Mouse (Mus musculus) MEL-GATA-1-ER (cell line): ENCODE data around the gene Nepn.
"Not testable (repeated sequence)": the region's sequence is repeated elsewhere in the genome, so short reads cannot be mapped to it uniquely, and the experiment has no call there.

Experiments
- DNase-seq: peaks from one replicate; pipeline ENCODE4 v3.0.0-alpha.2; 2012; ENCODE audit warnings: low read depth; ENCODE audit errors: extremely low read depth

Gene Nepn

DNA sequence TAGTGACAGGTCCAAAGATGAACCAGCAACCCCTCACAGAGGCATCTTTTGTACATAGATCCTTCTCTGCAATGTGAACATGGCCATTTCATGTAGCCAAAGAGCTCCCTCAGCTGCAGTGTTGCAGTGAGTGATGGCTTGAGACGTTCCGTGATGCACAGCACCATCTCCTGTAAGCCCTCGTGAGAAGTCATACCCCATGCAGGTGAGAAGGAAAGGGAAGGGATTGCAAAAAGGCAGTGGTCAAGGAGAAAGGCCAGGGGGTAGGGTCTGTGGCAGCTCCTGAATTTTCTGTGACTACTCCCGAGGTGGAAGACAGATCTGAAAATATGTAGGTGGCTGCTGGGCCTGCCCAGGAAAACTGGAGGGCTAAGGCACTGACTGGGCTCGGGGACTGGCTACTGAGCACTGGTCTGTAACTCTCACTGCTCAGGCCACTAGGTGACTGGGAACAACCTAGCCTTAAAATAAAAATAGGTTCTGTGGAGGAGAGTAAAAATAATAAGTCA, at the start of gene Nepn:
Nepn (plus strand) TSS at position 51 of the 509 bp plus-strand sequence.
- DNase-seq = no peak

DNA sequence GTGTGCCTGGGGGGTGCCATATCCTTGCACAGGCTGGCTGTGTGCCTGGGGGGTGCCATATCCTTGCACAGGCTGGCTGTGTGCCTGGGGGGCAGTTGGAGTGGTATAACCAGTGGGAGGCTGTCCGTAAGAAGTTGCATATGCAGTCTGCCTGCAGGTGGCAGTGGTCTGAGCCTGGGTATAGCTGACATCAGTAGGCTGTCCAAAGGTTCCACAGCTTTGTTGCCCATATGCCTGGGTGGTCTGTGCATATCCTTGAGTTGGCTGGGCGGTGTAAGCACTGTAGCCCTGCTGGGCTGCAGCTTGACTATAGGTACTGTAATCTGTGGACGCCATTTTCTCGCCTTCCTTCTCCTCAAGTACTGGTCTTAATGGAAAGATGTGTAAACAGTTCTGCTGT, 45.4 kb upstream of the Nepn start:
- not testable (repeated sequence) for DNase-seq

DNA sequence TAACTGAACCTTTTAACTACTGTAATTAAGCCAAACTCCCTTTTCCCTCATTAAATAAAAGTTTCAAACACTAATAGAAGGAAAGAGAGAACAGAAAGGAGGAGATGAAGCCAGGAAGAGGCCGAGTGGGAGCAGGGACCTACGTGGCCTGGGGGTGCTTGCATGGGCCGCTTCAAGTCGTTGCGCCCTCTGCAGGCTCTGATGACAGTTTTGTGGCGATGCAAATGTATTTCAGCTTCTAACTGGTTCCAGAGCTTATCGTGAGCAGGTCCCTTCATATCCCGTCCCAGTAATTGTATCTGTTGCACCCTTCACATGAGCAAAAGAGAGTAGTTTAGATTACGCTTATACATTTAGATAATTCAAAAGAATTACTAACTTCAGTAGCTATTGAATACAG, 35.6 kb upstream of the Nepn start:
- DNase-seq = no peak

DNA sequence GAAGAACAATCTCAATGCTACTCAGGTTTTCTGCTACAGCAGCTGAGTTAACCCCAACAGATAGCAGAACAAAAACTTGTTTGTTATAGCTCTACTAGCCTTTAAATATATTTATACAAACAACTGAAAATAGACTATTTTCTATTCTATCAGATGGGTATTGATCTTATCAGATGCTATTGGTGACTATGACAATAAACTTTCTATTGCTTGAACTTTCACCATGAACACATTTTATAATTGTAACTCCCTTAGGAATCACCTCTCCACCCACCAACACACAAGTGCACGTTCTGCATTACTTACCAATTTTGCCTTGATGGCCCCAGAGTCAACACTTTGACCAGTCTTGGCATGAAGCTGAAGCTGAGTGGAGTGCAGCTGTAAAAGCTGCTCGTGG, 30.3 kb upstream of the Nepn start, which contains the start of gene Gm26741:
Gm26741 (plus strand) TSS at position 301 of the 400 bp plus-strand sequence.
- DNase-seq = no peak

DNA sequence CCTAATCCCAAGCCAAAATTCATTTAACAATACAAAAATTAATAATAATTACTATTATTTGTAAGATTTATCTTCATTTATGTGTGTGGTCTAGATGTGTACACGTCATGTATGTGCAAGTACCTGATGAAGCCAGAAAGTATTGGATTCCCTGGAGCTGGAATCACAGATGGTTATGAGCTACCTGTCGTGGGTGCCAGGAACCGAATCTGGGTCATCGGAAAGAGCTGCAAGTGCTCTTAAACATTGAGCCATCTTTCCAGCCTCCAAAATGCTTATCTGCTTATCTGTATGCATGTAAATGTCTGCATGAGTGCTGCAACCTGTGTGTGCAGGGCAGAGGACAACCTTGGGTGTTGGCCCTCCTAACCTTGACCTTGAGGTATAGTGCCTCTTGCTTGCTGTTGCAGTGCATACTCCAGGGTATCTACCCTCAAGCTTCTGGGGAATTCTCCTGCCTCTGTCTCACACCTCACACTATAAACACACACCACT, 28.5 kb upstream of the Nepn start:
- DNase-seq = no peak

DNA sequence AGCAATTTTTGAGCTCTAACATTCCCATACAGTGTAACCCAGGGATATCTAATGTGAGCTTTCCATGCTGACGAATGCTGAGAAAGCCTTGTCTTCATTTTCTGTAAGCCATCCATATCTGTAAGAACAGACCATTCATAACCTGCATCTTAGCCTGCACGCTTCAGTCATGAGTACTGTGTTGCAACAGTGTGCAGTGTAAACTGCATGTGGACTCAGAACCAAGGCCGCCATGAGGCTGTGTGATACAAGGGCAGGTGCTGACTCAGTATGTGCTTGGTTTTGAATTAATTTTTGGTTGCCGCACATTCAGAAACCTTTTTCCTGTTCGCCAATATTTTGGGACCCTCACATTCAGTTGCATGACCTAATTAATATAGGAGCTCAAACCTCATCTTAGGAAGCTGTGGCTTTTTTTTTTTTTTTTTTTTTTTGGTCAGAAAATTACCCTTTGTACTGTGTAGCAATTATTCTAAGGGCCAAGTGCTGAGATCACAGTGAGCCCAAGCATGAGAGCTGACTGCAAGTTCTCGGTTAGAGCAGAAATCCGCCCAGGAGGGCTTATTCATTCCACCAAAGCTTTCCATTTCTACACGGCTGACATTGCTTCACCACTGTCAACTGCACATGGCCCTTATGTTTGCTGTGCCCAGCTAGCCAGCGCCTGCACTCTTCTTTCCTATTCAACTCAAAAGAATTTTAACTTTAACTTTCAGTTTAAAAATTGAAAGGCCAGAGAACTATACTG, 27.7 kb upstream of the Nepn start:
- no peak for DNase-seq

DNA sequence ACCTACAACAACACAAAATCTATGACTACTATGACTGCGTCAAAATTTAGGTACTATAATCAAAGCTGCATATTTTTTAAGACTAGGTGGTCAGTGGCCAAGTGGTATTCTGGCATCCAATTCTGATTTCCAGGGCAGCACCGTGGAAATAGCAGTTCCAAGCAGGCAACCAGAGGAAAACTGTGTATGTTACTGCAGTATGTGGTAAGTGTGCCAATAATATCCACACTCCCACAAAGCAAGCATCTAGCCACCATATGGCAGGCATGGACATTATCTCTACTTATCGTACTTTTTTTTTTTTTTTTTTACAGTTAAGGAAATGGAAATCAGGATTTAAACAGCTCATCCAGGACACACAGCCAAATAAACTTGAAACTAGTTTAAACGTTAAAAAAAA, 20.4 kb upstream of the Nepn start:
- no peak for DNase-seq

DNA sequence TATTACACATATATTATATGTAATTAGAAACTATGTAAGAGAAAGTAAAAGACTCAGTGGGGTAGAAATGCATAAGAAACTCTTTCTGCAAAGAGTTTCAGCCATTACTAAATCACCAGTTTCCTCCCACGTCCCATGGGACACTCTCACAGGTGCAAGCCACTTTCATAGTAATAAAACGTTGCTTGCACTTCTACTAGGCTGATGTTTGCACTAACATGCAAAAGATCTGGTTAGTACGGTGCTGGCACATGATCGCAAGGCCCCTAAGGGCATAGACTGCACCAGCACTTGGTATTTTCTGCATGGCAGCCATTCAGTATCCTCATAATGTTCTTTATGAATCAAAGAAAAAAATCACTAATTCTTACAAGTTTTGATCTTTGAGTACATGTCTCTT, 14.9 kb upstream of the Nepn start:
- no peak for DNase-seq

DNA sequence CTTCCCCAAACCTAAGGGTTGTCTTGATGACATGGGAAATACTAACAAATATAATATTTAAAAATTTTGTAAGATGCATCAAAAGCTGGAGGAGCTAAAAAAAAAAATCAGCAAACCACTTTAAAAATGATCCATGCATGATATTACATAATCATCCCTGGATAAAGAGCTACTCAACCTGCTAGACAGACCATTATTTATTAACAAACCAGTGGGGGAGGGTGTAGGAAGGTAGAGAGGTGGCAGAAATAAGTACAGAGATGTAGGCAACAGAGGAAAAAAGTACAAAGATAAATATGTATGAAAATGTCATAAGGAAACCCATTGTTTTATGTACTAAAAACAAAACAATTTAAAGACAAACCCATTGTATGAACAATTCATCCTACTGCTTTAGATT, 14.1 kb upstream of the Nepn start:
- DNase-seq = no peak

DNA sequence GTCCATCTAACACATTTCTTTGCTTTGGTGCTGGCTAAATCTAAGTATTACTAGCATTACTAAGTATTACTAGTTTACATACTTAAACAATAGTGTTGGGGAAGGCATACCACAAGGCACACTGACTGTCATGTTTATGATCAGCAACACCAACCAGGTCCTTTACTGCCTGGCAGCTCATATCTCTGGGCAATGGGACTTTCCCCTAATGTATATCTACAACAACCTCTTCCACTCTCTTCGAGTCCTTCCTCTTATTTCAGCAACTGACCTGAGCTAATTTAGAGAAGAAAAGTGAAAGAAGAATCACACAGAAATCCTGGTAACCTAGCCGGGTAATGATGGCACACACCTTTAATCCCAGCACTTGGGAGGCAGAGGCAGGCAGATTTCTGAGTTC, 12.3 kb upstream of the Nepn start:
- DNase-seq = peak; percentile 59

DNA sequence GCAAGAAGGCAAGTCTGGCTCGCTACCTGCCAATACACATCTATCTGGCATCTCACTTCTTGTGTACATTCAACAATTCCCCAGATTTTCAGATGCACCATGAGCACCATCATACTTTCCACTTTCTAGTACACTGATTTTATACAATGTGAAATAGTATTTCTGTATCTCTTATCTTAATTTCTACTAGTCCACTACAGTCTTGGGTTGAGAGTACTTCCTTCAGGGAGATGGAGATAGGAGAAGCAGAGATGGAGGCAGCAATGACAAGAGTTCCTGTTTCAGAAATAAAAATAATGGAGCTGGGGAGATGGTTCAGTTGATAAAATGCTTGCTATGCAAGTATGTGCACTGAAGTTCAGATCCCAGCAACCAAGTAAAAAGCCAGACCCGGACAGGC, 11.0 kb upstream of the Nepn start:
- DNase-seq = no peak

DNA sequence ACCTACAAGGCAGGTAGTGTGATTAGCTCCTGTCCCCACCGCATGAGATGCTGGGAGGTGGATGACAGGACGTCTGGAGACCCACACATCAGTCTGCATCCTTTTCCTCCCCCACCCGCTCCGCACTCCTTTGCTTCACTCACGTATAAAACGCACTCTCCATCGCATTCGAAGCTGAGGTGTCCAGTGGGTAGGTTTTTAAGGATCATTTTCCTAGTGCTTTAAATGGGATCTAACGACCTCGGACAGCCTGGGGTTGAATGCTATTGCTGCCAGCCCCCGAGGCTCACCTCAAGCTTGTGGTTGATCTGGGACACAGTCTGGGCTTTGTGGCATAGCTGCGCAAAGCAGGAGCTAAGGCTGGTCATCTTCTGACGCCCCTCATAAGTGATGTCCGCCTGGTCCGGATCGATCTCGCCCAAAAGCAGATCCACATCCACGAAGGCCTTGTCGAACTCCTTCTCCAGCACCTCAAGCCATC, 7.4 kb upstream of the Nepn start:
- DNase-seq = no peak

DNA sequence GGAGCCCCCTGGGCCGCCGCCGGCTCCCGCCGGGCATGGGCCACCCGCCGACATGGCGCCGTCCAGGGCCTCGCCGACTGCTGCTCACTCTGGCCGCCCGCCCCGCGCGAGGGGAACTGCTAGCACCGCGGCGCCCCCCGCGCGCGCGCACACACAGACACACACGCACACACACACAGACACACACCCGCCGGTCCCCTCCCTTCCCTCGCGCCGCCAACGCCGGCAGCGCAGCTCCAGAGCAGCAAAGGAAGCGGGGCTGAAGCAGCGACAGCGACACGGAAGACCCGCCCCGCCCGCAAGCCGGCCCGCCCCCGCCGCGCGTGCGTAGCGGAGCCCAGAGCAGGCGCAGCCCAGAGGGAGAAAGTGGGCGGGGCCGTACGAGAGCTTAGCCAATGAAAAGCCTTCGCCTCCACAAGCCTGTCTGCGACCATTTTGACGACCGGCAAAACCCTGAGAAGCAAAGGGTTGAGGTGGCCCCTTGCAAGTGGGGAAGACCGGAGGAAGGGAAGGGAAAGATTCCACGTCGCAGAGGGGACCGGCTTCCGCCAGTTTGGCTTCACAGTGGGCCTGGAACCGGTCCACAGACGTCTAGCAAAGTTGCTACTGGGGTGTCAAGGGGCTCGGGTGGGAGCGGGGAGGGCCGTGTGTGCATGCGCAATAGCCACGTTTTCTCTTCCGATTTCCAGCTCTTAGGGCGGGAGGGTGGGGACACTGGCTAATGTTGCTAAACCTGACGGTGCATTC, 6.8 kb upstream of the Nepn start, which contains the start of gene Gopc:
Gopc (minus strand) TSS at position 280 of the 747 bp plus-strand sequence.
- DNase-seq = peak; percentile 89

DNA sequence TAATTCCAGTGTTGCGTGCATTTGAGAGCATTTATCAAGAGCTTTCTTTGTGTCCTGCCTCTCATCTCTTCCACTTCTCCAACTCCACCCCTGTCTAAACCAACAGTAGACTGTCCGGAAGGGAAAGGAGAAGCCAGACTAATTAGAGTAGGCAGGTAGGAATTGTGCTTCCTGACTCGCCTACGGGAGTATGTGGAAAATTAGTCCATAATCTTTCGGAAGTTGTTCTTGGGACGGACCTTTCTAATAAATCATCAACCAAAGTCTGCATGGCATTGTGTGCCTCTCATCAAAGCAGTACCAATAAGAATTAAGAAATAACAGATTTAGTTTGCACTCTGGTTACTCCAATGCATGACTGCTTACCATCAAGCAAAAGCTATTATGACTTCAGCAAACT, 5.8 kb upstream of the Nepn start:
- no peak for DNase-seq

DNA sequence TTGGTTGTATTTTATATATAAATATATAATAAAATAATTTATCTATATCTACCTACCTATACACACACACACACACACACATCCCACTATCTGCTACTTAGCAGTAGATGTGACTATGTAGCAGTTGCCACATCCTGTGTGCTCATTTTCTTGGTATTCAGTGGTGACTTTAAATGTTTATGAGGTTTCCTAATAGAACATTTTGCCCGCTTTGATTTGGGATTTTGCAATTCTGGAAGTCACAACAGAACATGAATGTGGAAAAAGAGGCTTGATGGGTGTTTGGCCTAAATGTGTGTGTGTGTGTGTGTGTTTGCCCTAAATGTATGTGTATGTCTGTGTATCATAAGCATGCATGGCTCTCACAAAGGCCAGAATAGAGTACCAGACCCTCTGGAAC, 5.2 kb upstream of the Nepn start:
- DNase-seq = no peak

DNA sequence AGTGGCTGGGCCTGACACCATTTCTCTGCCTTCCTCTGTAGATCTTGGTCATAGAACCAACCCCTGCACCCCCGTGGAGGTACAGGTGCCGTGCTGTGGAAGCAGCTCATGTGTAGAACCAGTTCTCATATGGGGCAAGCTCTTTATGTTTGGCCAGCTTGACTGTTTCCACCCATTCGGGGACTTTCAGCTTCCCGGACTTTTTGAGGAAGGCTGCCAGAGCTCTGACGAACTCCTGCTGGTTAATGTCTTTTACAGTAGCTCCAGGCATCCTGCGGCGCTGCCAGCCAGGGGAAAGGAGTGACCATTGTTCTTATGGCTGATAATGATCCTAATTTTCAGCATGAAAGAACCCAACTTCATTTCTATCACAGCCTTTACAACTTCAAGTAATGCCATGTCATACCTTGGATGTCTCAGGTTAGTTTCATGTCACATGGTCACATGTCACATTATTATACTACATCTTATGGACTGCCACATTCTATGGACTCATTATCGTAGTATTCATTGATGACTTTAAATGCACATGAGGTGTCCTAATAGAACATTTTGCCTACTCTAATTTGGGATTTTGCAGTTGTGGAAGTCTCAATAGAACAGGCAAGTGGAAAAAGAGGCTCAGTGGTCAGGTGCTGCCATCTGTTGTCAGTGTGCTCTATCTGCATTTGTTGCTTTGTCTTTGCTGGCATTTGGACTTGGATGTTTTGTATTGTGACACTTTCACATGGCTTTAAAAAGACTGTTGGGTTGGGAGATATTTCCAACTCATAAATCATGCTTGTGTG, 3.8 kb upstream of the Nepn start:
- no peak for DNase-seq

DNA sequence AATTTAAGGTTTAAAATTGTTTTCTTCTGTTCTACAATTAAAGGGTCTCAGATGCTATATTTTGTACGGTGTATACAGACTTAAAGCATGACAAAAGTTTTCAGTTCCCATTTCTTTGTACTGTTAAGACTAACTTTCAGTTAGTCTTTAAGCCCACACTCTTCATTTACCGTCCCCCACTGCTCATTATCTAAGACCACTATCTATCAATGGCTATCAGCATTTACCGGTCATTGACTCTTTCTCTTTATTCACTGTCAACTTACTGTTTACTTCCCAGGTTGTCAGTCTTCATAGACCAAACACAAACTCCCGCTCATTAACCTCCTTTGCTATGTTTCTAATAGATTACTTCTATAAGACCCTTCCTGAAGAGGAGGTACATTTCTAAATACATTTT, 1.6 kb upstream of the Nepn start:
- no peak for DNase-seq

DNA sequence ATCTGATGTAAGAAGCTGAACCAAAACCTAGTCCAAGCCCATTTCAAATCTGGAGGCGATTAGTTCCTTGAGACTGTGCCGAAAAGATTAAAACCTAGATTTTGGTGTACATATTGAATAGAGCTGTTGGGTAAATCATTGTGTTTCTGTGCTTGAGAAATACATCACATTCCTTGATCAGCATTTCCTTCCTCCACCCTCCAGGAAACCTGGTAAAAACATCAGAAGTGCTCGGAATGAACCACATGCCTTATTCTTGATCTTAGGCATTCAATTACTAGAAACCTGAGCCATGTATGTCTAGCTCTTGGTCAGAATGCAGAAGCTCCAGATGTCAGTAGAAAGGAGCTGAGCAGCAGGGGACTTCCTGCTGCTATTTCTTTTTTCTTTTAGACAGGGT, 666 bp downstream of the Nepn start:
- DNase-seq = no peak

DNA sequence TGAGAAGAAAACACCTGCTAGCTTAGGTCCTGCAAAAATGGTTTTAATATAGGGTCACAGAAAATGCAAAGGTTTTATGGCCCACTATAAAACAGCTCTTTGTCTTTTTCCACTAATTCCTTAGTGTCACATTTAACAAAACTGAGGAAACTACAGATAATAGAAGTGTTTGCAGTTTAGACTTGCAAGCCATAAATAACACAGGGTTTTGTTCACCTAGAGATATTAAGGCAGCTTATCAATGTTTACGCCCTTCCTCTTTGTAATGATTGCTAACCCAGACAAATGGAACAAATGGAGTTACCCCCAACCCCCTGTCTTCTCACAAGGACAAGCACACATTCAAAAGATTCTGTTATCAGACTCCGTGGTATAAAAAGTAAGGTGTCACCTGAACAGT, 2.4 kb downstream of the Nepn start:
- DNase-seq = no peak

DNA sequence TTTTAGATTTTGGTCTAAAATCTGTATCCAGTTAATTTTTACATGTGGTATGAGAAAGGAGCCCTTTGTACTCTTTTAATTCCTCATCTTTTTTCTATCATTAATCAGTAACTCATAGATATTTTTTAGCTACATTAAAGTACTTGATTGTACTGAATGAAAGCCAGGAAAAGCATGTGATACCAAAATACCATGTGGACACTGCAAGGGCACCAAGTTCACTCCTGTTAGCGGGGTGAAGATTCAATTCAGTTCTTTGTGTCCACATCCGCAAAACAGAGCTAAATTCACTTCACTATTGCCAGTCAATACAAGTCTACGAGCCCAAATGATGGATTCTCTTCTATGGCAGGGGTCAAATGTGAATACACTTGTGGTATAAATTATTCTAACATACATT, 7.9 kb downstream of the Nepn start:
- no peak for DNase-seq

DNA sequence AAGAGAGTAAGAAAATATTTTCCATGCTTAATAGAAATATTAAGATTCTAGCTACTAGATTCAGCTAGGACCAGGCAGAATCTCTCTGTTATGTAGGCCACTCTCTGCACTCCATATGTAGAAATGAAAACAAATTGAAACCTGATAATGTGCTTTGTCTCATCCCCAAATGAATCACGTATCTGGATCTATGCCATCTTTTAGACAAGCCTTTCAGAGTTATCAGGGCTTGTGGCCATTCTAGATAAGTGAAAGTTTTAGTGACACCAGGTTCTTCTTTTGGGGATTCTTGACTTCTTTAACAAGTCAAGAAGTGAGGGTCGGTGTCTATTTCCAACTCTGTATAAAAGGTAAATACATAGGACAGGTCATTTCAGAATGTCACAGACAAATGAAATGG, 9.9 kb downstream of the Nepn start:
- DNase-seq = no peak

DNA sequence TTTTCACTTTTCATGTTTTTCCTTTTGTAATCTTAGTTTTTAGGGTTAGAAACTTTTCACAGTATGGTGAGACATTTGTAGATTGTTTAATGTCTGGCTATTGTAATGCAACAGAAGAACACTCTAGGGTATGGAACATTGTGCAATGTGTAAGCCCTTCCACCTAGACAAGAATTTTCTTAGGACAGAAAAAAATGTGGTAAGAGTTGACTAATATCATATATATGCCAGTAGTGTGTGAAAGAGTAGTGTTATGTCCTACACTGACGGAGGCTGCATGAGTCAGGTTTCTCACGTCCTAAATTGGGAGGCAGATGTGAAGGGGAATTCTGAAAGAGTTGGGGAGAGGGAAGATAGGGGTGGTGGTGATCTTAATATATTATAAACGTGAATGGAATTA, 10.9 kb downstream of the Nepn start:
- DNase-seq = no peak
